Mouse (Mus musculus) telencephalon, adult 2 months (tissue): ENCODE measurements at regions not wholly inside any gene's neighbourhood (a gene's known extent, or its start where the extent isn't known, plus 50 kb on each side); places are given as distances from the start of the nearest gene placed in this dataset.

Experiments used
- DNase-seq: peaks from one replicate; pipeline ENCODE4 v3.0.0-alpha.2; 2011; ENCODE audit warnings: low read depth, low spot score

DNA sequence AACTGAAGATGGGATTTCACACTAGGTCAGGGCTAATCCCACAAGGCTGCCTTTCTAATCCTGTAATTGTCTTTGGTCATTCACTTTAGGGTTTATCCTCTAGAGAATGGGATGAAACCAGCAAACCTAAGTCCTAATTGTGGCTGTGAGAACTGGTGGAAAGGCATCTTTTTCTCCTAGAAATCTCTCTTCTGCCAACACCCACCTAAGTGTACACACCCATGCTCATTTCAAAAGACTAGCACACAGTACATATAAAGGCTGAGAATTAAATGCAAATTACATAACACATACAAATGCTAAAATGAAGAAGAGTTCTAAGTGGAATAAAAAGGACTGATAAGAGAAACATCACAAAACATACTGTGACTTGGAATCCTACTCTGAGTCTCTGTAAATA, 579.5 kb downstream of the Eepd1 start:
- DNase-seq, result no peak

DNA sequence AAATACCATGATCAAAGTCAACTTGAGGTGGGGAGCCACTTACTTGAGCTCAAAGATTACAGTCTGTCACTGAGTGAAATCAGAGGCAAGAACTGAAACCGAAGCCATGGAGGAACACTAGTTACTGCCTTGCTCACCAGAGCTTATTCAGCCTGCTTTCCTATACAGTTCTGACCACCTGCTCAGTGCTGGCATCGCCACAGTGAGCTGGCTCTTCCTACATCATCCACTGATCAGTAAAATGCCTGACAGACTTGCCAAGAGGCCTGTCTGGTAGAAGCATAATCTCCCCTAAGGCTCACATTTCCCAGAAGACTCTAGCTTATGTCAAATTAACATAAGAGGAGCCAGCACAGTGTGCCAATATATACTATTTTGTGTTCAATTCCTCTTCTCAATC, 595.7 kb downstream of the Eepd1 start:
- no peak for DNase-seq

DNA sequence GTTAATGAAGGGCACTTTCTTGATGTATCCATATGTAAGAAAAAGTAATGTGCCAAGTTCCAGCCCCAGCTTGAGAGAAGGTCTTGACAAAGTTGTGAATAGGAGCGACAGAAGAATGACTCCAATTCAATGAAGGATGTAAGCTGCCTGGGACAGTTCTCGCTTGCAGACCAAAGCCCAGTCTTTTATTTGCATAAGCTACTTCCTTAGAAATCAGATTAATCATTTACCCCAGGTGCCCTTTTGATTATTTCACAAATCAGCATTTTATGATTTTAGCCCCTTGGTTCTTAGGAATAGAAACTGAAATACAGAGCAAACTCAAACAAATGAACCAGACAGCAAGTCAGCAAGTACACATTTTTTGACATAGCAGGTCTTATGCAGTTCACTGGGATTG, 605.2 kb downstream of the Eepd1 start:
- no peak for DNase-seq

DNA sequence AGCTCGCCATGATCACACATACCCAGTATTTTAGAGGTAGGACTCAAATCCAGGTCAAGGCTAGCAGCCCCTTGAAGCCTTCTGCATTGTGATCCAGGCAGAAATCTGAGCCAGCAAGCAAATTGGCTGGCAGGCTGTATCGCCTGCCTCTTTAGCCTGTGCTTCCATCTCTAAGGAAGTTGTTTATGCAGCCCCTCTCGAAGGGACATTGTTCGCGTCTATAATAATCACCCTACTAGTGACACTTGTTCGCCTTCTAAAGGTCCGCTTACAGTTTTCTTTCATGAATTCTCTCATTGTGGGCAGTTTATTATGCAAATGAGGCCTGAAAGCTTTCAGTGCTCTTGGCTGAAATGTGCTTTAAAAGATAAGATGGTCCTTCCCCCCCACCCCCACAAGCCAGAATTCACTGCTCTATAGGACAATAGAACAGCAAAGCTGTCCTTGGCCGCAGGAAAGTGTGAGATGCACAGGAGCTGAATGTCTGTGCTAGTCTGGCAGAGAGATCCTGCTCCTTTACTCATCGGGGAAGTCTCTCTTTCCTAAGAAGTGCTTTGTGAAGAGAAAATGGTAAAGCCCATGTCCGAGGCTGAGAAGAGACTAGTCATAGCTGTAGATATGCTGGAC, 610.8 kb downstream of the Eepd1 start:
- DNase-seq, result no peak

DNA sequence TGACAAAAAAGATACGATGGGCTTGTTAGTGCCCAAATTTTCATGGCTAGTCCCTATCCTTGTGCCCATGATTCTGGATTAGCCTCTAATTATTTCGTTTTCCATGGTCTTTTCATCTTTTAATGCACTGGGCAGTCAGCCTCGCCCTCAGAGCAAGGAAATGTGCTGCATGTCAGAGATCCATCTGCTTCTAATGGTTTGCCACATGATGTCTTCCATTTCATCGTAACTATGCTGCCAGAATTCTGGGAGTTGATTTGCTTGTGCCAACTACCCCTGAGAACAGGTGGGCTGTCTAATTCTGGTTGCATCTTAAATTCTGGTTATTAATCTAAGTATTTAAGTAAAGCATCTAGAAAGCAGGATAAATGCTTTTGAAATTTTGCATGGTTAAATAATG, 622.8 kb downstream of the Eepd1 start:
- no peak for DNase-seq

DNA sequence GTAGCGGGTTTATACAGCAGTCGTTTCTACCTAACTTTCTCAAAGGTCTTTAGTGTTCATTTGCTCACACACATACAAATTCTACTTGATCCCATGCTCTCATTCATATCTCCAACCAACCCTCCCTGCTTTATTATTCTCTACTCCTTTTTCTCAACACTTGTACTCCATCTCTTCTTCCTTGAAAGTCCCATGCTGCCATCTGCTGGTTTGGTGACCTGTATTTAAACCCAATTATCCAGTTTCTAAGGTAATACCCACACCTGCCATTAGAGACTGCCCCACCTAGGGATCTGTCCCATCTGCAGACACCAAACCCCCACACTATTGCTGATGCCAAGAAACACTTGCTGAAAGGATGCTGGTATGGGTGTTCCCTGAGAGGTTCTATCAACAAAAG, 611.5 kb upstream of the B3gat1 start:
- DNase-seq, result no peak

DNA sequence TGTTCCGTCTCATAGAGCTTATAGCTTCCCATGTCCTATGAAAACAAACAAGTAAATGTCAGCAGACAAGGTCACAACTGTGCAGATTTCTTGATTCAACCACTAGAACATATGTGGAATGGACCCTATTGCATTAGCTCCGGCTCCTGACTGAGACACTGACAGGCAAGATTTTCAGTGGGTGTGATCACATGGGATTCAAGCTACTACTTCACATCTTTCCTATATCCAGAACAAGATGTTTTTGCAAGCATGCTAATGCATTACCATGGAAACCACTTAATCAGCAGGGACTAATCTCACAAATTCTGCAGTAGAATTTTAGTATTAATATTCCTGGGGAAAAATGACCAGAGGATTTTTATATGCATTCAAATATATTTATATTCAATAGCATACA, 598.9 kb upstream of the B3gat1 start:
- DNase-seq, result peak; percentile 42
